Mouse (Mus musculus) fat pad, adult 2 months (tissue): ENCODE results near the gene Slc16a6.

ENCODE experiments used
- DNase-seq: peaks from one replicate; pipeline ENCODE4 v3.0.0-alpha.2; 2011; ENCODE audit warnings: low read depth, low spot score; ENCODE audit errors: extremely low read depth

Slc16a6 gene

DNA sequence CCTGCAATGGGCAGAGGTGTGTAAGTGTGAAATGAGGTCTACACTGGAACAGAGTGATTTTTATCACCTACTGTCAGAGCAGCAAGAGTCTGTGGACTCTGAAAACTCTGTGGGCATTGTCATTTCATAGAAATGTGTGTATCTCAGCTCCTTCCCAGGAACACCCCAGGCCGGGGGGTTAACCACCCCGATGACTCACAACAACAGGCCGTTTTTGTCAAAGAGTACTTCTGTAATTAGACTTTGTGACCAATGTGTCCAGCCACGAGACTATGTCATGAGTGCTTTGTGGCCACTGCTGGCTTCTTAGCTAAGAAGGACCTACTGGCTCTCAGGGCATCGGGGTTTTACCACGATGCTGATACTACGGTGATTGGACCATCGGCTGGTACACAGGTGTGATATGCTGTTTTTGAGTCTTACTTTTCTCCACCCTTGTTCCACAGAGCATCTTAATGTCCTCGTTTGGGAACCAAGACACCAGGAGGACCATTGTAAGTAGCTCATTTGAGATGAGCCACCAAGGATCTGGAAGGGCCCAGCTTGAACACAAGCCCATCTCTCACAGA lies 55.8 kb downstream of the Slc16a6 start:
- no peak for DNase-seq

DNA sequence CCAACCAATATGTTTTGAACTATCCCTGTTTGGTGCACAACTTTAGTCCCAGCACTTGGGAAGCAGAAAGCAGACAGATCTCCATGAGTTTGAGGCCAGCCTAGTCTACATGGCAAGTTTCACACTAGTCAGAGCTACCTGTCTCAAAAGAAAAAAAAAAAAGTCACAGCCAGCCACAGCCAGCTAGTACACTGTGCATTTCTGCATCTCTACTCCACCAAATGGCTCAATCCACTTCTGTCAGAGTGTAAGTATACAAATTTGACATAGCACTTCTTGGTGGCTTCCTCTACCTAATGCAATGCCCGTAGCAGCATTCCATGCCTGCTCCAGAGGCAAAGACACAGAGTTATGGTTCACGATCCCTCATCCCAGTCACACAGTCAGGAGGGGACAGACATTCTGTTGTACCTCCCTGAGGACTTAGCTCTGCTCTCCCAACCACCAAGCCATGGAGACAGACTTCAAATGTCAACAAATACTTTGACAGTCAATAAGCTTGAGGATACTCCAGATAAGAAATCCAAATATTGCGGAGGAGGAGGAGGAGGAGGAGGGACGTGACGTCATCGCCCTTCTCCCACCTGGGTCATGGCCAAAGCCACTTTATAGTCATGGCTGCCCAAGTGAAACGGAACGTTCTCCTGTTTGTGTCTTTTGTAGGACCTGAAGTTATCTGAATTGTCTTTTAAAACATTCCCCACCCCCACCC lies 56.5 kb downstream of the Slc16a6 start:
- DNase-seq, result no peak

DNA sequence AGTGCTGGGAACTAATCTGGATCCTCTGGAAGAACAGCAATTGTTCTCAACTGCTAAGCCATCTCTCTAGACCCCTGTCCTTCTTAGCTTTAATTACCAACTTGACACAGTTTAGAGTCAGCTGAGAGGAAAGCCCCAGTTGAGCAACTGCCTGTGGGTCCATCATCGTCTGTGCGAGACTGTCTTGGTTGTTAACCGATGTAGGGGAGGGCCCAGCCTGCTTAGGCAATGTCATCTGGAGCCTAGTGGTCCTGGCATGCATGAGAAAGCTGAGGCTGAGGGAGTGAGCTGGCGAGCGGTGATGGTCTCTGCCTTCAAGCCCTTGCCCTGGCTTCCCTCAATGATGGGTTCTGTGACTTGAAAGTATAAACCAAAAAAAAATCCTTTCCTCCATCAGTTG lies 58.6 kb downstream of the Slc16a6 start:
- no peak for DNase-seq

DNA sequence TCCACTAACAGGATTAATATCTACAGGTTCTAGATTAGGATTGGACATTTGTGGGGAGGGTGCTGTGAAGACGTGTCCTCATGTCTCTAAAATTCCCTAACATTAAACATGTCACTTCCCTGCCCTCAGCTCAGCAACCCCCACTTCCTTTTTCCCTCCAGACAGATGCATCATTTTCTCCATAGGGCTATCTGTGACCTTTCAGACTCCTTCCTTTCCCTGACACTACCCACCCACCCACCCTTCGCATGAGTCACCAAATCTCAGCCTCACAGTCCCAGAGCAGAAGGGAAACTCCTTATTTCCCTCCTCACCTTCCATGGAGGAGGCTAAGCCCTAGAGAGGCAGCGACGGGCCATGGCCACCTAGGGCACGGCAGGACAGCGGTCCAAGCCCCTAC lies 59.8 kb downstream of the Slc16a6 start, which contains the start of gene 9930022D16Rik:
Gene 9930022D16Rik, plus strand, starts transcription at position 301 of the 400 bp plus-strand sequence.
- no peak for DNase-seq

DNA sequence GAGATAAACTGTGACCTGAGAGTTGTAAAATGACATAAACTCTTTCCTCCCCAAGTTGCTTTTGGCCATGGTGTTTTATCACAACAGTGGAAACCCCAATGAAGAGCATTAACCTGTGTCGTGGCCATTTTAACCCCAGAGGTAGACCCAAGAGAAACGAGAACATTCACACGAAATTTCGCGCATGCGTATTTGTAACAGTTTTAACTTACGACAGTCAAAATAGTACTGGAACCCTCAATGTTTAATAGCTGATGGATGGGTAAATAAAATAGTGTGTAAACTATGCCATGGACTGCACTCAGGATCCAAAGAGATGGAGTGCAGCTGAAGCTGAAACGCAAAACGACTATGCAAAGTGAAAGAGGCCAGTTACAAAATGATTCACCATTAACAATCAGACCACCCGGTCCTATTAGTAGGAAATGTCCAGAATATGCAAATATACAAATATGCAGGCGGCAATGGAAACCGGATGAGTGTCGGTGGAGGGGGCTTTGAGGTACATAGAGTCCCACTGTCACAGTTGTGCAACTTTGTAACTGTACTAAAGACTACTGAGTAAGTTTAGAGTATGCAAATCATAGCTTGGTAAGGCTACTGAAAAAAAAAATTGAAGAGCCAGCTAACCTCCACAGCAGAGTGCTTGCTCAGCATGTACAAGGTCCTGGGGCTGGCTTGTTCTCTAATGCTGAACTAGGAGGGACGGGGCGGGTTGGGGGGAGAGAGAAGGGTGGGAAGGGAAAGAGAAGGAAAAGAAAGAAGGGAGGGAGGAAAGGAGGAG lies 63.0 kb downstream of the Slc16a6 start:
- no peak for DNase-seq

DNA sequence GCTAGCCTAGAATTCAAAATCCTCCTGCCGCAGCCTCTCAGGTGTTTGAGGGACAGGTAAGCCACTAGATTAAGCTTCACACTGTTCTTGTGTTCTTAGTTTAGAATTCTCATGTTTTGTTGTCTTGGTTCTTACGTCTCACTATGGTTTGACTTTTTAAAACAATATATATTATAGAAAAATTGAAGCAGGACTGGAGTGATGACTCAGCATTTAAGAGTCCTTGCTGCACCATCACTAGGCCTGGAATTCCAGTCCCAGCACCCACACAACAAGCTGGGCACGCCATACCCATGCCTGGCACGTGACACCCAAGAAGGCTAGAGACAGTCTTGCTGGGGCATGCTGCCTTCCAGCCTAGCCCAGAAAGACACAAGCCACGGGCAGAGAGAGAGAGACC lies 67.0 kb downstream of the Slc16a6 start:
- no peak for DNase-seq
